18 mouse cellular contexts compared by ENCODE assay signal in genomic region chr12:73274921-73275320, GRCm38 (mm10). TPM values are rescaled to one million over a fixed set of nuclear protein-coding genes. Genes with fewer than 3 reads are reported as not detected.
DNase-seq lines count a peak whose midpoint lies in the region; ATAC-seq and TF ChIP-seq lines count a peak whose summit lies in the region.
"Had no signal": no experiment of that assay in that cellular context is flagged by ENCODE, and none has a peak within 500 bp of the region (broad histone marks: within the 10 kb centered on the region; RNA-seq: fewer than 3 reads in every experiment).

No protein-coding gene starts in this region.

- H3K4me1 ChIP-seq in liver, adult 2 months (ENCODE audit: control insufficient read depth, insufficient read depth, low read length): peaks cover 2% of the 10 kb centered on the region; the same call in 1 of the 2 replicates
- no peaks in the 10 kb centered on the region for H3K4me1 ChIP-seq in liver, postnatal 0 days (ENCODE audit: insufficient read depth)
- H3K4me1 ChIP-seq: embryonic facial prominence, embryonic 10.5 days; embryonic facial prominence, embryonic 12.5 days; forebrain, embryonic 13.5 days; forebrain, embryonic 15.5 days had no signal

- no peak overlapping the region for H3K9ac ChIP-seq in liver, adult 2 months (ENCODE audit: low read depth, low read length)
- H3K9ac ChIP-seq in liver, postnatal 0 days (replicated peaks): no peak overlapping the region
- H3K9ac ChIP-seq: embryonic facial prominence, embryonic 12.5 days; forebrain, embryonic 13.5 days; forebrain, embryonic 15.5 days; forebrain, postnatal 0 days had no signal

- no peak overlapping the region for H3K27ac ChIP-seq in liver, adult 2 months (replicated peaks; ENCODE audit: insufficient read depth, low read depth, low read length)
- H3K27ac ChIP-seq in liver, postnatal 0 days (ENCODE audit: low read depth): no peak overlapping the region
- H3K27ac ChIP-seq: embryonic facial prominence, embryonic 10.5 days; embryonic facial prominence, embryonic 12.5 days; forebrain, embryonic 13.5 days; forebrain, embryonic 15.5 days had no signal

- peaks cover 13% of the 10 kb centered on the region for H3K36me3 ChIP-seq in liver, adult 2 months (ENCODE audit: control insufficient read depth, insufficient read depth, low read length)
- peaks cover 6% of the 10 kb centered on the region for H3K36me3 ChIP-seq in liver, postnatal 0 days (replicated peaks; ENCODE audit: insufficient read depth, low read length)

- no peak for TF ChIP-seq POLR2A in liver, adult 2 months (IDR thresholded peaks at IDR 0.05; ENCODE audit: extremely low read depth, insufficient read depth, low read length)

- TF ChIP-seq EP300 in liver, postnatal 0 days (IDR thresholded peaks at IDR 0.05; ENCODE audit: low read depth): no peak

- 42% methylated on average over 3 of the region's 3 CpGs for WGBS in liver, adult 2 months
- WGBS in liver, postnatal 0 days (ENCODE audit: insufficient replicate concordance): 85% methylated on average over 3 of the region's 3 CpGs

- DNase-seq in adrenal gland, postnatal 14 days: peak; percentile 16
- no peak for DNase-seq in adrenal gland, postnatal 4 days (ENCODE audit: low spot score in 2 of 2)
- DNase-seq in heart, adult 18-20 months: peak; percentile 21 to 57
- DNase-seq in heart, postnatal 25 days (ENCODE audit: low spot score): no peak
- DNase-seq in liver, adult 2 months (ENCODE audit: extremely low read depth, low read depth, low spot score): peak; percentile 83
- no peak for DNase-seq in liver, postnatal 0 days
- no peak for DNase-seq in layer of hippocampus, postnatal 10 days (ENCODE audit: low spot score in 2 of 2)
- DNase-seq: adrenal gland, postnatal 25 days; cerebellum, adult 11-12 months; cerebellum, adult 2 months; cerebellum, adult 9-10 months; cerebellum, postnatal 10 days; cerebellum, postnatal 25 days; forebrain, postnatal 0 days had no signal

- H3K79me2 ChIP-seq in liver, adult 2 months (ENCODE audit: control insufficient read depth, insufficient read depth, low read length): no peaks in the 10 kb centered on the region

- intact Hi-C loops in heart, postnatal 25 days (cut with DNase I): no loop called here

- ATAC-seq in liver, postnatal 0 days: no peak
- ATAC-seq: forebrain, embryonic 13.5 days; forebrain, embryonic 15.5 days; forebrain, postnatal 0 days had no signal

- no peak overlapping the region for H3K4me2 ChIP-seq in liver, postnatal 0 days (ENCODE audit: low read depth, low read length)
- H3K4me2 ChIP-seq: embryonic facial prominence, embryonic 12.5 days; forebrain, embryonic 13.5 days; forebrain, embryonic 15.5 days had no signal

- no peak overlapping the region for H3K4me3 ChIP-seq in liver, adult 2 months (ENCODE audit: insufficient read depth, low read depth, low read length)
- H3K4me3 ChIP-seq in liver, postnatal 0 days (ENCODE audit: low read depth, low read length): no peak overlapping the region
- H3K4me3 ChIP-seq: embryonic facial prominence, embryonic 10.5 days; embryonic facial prominence, embryonic 12.5 days; forebrain, embryonic 13.5 days; forebrain, embryonic 15.5 days had no signal

- H3K9me3 ChIP-seq in liver, postnatal 0 days (ENCODE audit: low read length): no peaks in the 10 kb centered on the region
- H3K9me3 ChIP-seq: forebrain, embryonic 13.5 days had no signal

- H3K27me3 ChIP-seq in liver, adult 2 months (ENCODE audit: control insufficient read depth, insufficient read depth, low read length): no peaks in the 10 kb centered on the region
- H3K27me3 ChIP-seq in liver, postnatal 0 days (ENCODE audit: insufficient read depth, low read length): no peaks in the 10 kb centered on the region
- H3K27me3 ChIP-seq: embryonic facial prominence, embryonic 12.5 days; forebrain, embryonic 13.5 days; forebrain, embryonic 15.5 days had no signal

- TF ChIP-seq CTCF in liver, adult 2 months (IDR thresholded peaks at IDR 0.05; ENCODE audit: low read depth, low read length): no peak
- TF ChIP-seq CTCF in liver, postnatal 0 days (IDR thresholded peaks at IDR 0.05; ENCODE audit: low read depth): no peak

RNA-seq across cellular contexts. Expression of gene Trmt5, which starts 11.6 kb away (rescaled TPM):
- 16.5 and 17.5 TPM in 2 replicates for total RNA-seq in adrenal gland, postnatal 14 days (2021)
- total RNA-seq in adrenal gland, postnatal 4 days (2021): 10 to 100 TPM; 22.0 to 26.5 TPM
- total RNA-seq in heart, adult 18-20 months (2021): 10 to 100 TPM; 52.1 to 56.9 TPM
- 10 to 100 TPM; 40.0 to 46.7 TPM for total RNA-seq in heart, postnatal 25 days (2021)
- total RNA-seq in liver, adult 2 months (2014; rRNA removed): 6.0 and 8.4 TPM in 2 replicates
- polyA plus RNA-seq in liver, adult 2 months (2012; rRNA removed): 2.5 and 3.1 TPM in 2 replicates
- polyA plus RNA-seq in liver, postnatal 0 days (2015; fragmentation: Nextera tagmentation; extraction: Ambion mirVana): 4.4 and 4.7 TPM in 2 replicates
- total RNA-seq in layer of hippocampus, postnatal 10 days (2021): 10 to 100 TPM; 10.8 to 13.1 TPM

RNA-seq across cellular contexts. Expression of gene Slc38a6, which starts 11.7 kb away (rescaled TPM):
- total RNA-seq in adrenal gland, postnatal 14 days (2021): 8.3 and 8.9 TPM in 2 replicates
- total RNA-seq in adrenal gland, postnatal 4 days (2021): 10 to 100 TPM; 18.6 to 18.7 TPM
- 1 to 10 TPM; 3.6 to 4.0 TPM for total RNA-seq in heart, adult 18-20 months (2021)
- total RNA-seq in heart, postnatal 25 days (2021): 1 to 10 TPM; 5.2 to 5.5 TPM
- total RNA-seq in liver, adult 2 months (2014; rRNA removed): 8.1 and 11.2 TPM in 2 replicates
- polyA plus RNA-seq in liver, adult 2 months (2012; rRNA removed): 4.5 and 8.6 TPM in 2 replicates
- polyA plus RNA-seq in liver, postnatal 0 days (2015; fragmentation: Nextera tagmentation; extraction: Ambion mirVana): 2.6 and 4.4 TPM in 2 replicates
- total RNA-seq in layer of hippocampus, postnatal 10 days (2021): 10 to 100 TPM; 11.7 to 18.6 TPM

Comparison
In these comparisons a context has a peak if more than half of its experiments do, and no peak if none do; other contexts are left out.
1. DNase-seq: peak in adrenal gland, postnatal 14 days (single experiment), heart, adult 18-20 months (2 of 2) and liver, adult 2 months (single experiment); none in adrenal gland, postnatal 4 days (0 of 2), heart, postnatal 25 days (single experiment), liver, postnatal 0 days (single experiment) and layer of hippocampus, postnatal 10 days (0 of 2).